Mouse (Mus musculus) spleen, adult 12 weeks (tissue): Measurements from ENCODE around the gene Slc22a4.

ENCODE experiments used
- DNase-seq: peaks from one replicate; pipeline ENCODE4 v3.0.0; 2022; ENCODE audit warnings: low spot score

Slc22a4 gene

GRCm38 (mm10) chr11:54028044-54028951, at the start of gene Slc22a4:
Gene Slc22a4 (minus strand): TSS chr11:54028090.
- peak; percentile 83 for DNase-seq

- DNase-seq: no peak
Measured at GRCm38 (mm10) chr11:54076101-54076500, 48.2 kb upstream of the Slc22a4 start.

GRCm38 (mm10) chr11:54075353-54075752, 47.5 kb upstream of the Slc22a4 start:
- DNase-seq: no peak

- no peak for DNase-seq
Measured at GRCm38 (mm10) chr11:54073291-54073690, 45.4 kb upstream of the Slc22a4 start.

DNA sequence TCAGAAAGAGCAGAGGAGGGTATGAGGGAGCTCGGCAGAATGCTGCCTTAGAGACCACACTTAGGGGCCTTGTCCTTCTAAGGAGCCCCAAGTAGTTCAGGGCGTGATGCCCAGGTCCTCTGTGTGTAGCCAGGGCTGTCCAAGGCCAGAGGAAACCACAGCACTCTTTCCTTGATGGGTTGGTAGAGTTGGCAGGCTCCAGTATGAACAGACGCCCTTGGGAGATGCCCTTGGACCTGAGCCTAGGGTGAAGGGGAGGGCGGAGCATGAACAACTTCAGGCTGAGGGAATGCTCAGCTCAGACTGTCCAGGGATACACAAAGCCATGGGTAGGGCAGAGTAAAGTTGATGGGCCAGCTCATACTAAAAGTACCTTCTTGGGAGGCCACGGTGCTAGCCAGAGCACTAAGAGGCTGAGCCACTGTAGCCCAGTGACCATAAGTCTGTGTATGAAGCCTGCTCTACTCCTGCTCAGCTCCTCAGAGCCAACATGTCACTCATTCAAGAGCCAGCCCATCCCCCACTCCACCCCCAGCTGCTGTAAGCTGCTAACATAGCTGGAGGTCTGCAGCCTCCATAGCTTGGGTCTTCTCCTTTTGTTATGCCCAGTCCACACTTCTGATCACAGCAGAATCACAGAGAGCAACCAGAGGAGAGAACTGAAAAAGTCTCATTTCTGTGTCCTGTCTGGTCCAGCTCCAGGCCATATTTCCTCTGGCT, 44.0 kb upstream of the Slc22a4 start:
- DNase-seq: no peak

DNA sequence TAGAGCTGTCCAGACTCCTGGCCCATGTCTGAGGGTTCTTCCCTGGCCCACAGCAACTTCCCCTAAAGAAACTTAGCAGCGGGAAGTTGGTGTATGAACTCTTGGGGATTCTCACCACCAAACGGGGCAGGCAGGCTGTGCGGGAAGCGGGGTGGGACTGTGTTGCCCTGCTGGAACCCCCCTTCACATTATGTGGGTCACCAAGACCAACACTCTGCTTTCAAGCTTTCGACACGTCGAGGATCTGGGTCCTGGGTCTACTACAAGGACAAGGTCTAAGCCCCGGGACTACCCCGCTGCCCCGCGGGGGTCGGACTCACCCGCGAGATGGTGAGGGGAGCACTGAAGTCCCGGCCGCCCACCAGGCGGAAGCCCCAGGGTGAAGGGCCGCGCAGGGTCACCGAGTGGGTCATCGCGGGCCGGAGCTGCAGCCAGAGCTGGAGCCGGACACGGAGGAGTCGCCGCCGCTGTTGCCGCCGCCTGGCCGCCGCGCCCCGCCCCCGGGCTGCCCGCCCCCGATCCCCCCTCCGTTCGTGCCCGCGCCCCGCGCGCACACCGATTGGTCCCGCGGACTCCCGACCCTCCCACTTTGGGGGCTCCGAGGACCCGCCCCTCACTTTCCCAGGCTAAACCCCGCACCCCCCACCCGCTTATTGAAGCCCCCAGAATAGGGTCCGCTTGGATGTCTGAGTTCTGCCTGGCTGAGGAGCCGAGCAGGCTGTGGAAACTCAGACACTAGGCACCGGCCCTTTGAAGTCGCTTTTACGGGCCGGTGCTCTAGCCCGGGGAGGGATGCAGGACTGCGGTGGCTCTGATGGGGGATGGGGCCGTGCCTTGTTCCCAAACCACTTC, 40.9 kb upstream of the Slc22a4 start, which contains the start of gene Pdlim4:
Gene Pdlim4, minus strand, starts transcription at position 495 of the 852 bp plus-strand sequence.
- no peak for DNase-seq

DNA sequence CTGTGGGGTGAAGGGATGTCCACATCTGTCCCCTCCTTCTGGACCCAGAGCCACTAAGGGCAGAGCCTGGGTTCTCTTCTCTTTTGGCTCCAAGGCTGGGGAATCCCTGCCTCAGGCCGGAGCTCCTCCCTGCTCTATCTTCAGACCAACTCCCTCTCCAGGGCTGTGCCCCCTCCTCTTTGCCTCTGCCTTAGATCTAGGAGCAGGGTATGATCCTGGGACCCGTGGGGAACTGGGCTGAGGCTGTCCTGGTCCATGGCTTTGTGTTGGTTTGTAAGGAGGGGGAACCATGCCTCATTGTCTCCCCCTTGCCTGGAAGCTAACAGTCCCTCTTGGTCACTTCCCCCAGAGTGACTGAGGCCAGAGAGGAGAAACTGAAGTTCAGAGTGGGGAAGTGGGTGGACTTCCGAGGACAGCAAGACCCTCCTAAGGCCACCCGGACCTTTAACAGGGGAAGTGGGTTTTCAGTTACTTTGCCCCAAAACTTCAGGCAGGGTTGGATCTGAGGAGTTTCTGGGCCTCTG, 40.2 kb upstream of the Slc22a4 start:
- no peak for DNase-seq

DNA sequence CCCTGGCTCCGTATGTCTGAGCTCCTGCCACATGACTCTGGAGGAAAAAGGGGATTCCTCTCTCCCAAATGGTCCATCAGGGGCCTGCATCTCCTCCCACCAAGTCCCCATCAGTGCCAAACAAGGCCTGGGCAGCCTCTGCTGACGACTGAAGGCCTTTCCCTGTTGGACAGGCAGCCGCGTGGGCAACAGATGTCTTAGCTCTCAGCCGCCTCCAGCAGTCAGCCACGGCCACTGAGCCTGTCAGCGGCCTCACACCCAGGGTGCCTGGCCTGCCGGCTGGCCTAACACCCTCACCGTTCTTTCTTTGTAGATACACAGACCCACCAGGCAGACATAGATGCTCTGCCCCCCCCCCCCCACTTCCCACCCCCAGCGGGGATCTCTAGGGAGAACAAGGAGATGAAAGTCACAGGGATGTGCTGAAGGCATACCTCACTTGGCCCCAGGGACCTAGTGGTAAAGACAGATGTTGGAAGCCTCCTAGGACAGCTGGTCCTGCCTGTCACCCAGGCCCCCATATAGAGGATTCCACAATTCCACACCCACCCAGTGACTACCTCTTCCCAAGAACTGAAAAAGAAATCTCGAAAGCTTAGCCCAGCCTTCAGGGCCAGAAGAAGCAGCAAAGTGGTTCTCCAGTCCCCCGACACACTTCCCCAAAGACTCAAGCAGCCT, 39.6 kb upstream of the Slc22a4 start:
- no peak for DNase-seq

DNA sequence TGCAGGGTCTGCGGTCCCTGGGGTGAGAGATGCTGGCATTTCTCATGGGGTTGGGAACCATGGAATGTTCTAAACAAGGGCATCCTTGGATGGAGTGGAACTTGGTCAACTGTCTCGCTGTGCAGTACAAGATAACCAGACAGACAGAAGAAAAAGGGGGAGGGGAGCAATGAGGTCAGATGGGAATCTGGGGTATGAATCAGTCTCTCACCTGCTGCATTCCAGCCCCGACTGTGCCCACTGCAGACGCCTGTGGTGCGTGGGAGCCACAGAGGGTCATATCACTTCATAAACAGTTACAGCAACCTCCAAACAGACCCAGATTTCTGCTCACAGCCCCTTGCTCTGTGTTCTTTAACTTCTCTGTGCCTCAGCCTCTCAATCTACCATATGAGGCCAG, 38.5 kb upstream of the Slc22a4 start:
- no peak for DNase-seq

- no peak for DNase-seq
Measured at GRCm38 (mm10) chr11:54065915-54066178, 38.0 kb upstream of the Slc22a4 start.

- no peak for DNase-seq
Measured at GRCm38 (mm10) chr11:54065106-54065914, 37.4 kb upstream of the Slc22a4 start.

- DNase-seq: no peak
Measured at GRCm38 (mm10) chr11:54064412-54064978, 36.6 kb upstream of the Slc22a4 start.

DNA sequence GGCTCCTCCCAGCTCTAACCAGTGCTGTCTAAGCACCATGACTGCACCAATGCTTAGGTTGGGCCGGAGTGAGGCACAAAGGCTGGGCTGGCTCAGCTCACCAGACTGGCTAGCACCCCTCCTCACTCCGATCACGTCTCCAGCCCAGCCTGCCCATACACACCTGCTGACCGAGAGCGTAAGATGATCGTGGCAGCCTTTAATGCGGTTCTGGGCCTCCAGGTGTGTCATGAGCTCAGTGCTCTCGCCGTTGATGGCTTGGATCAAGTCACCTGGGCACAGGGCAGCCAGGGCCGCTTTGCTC, 35.5 kb upstream of the Slc22a4 start:
- DNase-seq: no peak

GRCm38 (mm10) chr11:54062753-54063471, 35.0 kb upstream of the Slc22a4 start:
- no peak for DNase-seq

DNA sequence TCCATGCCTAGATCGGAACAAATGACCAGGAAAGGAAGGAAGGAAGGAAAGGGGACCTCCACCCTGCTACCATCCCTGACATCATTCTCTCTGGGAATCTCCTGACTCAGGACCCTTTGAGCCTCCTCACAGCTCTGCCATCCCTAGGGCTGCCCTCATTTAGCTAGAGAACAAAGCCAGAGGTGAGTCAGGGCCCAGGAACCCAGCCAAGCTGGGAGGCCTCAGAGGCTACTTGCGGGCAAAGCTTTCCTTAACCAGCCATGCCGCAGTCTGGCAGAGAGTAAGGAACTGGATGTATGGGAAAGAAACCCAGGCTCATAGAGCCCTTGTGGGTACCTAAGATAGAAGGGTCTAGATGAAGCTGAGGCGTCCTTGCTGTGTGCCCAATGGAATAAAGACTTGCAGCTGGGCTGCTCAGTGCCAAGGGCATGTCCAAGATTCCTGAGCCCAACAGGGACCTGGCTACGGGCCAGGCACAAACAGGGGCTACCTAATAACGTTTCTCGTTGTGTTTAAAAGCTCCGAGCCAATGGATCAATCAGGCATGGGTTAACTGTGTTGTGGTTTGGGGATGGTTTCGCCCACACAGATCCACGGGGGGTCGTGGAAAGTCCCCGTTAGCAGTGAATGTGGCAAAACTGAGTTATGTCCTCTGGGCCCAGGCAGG, 34.3 kb upstream of the Slc22a4 start:
- no peak for DNase-seq

DNA sequence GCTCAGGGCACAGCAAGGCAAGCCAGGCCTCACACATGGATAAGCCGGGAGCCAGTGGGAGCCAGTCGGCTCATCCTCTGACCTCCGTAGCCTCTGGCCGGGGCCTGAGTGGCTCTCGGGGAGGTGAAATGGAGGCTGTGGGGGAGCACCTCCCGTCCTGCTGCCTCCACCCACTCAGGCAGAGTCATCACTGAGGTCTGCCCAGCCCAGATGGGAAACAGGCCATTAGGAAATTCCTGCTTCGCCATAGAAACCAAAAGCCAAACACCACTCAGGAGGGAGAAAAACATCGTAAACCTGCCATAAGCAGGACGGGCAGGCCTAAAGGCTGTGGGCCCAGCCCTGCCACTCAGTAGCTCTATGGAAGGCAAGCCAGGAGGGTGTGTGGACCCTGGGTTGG, 32.4 kb upstream of the Slc22a4 start:
- no peak for DNase-seq

GRCm38 (mm10) chr11:54059526-54059925, 31.6 kb upstream of the Slc22a4 start:
- no peak for DNase-seq

GRCm38 (mm10) chr11:54058643-54059042, 30.8 kb upstream of the Slc22a4 start:
- DNase-seq: no peak

GRCm38 (mm10) chr11:54058056-54058617, 30.2 kb upstream of the Slc22a4 start:
- DNase-seq: no peak
